ENCODE assay signal across 20 mouse cellular contexts in the genomic region with DNA sequence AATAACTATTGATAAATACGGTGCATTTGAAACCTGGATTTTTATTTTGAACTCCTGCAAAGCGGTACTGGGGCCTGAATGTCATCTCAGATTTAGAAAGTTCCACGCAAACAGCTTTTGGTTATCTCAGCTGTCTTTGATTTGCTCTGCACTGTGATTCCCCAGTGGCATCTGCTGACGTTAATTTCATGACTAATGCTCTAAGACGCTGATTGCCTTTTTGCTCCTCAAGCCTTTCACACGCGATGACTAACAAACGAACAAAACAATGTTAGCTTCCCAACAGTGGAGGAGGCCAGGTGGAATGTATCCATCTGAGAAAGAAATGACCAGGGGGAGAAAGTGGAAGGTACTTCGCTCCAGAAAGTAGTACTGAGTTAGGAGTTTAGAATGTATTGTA.
DNase-seq lines count a peak whose midpoint lies in the region; ATAC-seq lines count a peak whose summit lies in the region.
"Had no signal": no experiment of that assay in that cellular context is flagged by ENCODE, and none has a peak within 500 bp of the region (broad histone marks: within the 10 kb centered on the region; RNA-seq: fewer than 3 reads in every experiment).

No protein-coding gene starts in this region.

- ATAC-seq in activated CD4-positive, CD25-positive, alpha-beta regulatory T cell, adult 4 months = no peak
- ATAC-seq: intestine, embryonic 15.5 days; liver, embryonic 12.5 days; midbrain, embryonic 15.5 days had no signal

- intact Hi-C loops in heart, postnatal 14 days (cut with DNase I) = no loop called here

- DNase-seq in gastrocnemius, adult 18-20 months (ENCODE audit: low spot score) = peak; percentile 8
- DNase-seq in gastrocnemius, postnatal 10 days = no peak
- DNase-seq in 3T3-L1 (ENCODE audit: low read depth, low spot score) = peak; percentile 93
- DNase-seq in adipocyte (ENCODE audit: low spot score) = peak; percentile 26
- DNase-seq in heart, postnatal 14 days = peak; percentile 29 to 44
- no peak for DNase-seq in frontal cortex, postnatal 25 days (ENCODE audit: low spot score in 2 of 2)
- DNase-seq in kidney, adult 9 months = no peak
- DNase-seq: adrenal gland, postnatal 36 days; cerebellum, adult 2 months; cerebellum, postnatal 36 days; gastrocnemius, postnatal 14 days; kidney, postnatal 4 days; lung, adult 2 months; right cerebral cortex, postnatal 25 days; thymus, adult 18-20 months; thymus, postnatal 4 days had no signal

Comparison
In these comparisons a context has a peak if more than half of its experiments do, and no peak if none do; other contexts are left out.
1. DNase-seq: peak in gastrocnemius, adult 18-20 months (single experiment), 3T3-L1 (single experiment), adipocyte (single experiment) and heart, postnatal 14 days (2 of 2); none in gastrocnemius, postnatal 10 days (single experiment), frontal cortex, postnatal 25 days (0 of 2) and kidney, adult 9 months (single experiment).